Mouse (Mus musculus) CH12.LX (cell line): Measurements from ENCODE around the gene Sv2b.

Experiments
- CTCF ChIP-seq, 2 experiments: IDR thresholded peaks in 1 of 2; conservative IDR thresholded peaks in 1 of 2; 2 replicates each; pipeline ENCODE4 v1.5.1; 2011 to 2012; ENCODE audit warnings: low read depth in 2 of 2, low read length in 2 of 2, improper control_type of control experiment in 1 of 2, inconsistent platforms in 1 of 2, mild to moderate bottlenecking in 1 of 2, moderate library complexity in 1 of 2
- EP300 ChIP-seq: IDR thresholded peaks from 2 replicates; pipeline ENCODE4 v1.6.1; 2011; ENCODE audit warnings: low read length, improper control_type of control experiment
- POLR2A ChIP-seq: IDR thresholded peaks from 2 replicates; pipeline ENCODE4 v1.6.1; 2011; ENCODE audit warnings: low read depth, mild to moderate bottlenecking, improper control_type of control experiment, low read length

- TF ChIP-seq EP300 (no peak), POLR2A (no peak), CTCF (conservative IDR thresholded peaks at IDR 0.05 in 1 of 2, IDR thresholded peaks at IDR 0.05 in 1 of 2; ENCODE audit: low read depth in 2 of 2, low read length in 2 of 2) (no peak)
These were observed 18.5 kb downstream of the Sv2b start for GRCm38 (mm10) chr7:75290554-75290953.
